Mouse (Mus musculus): Measurements from ENCODE around the gene Mef2c.

Gene Mef2c

GRCm38 (mm10) chr13:83524902-83525715 is 21.3 kb downstream of the Mef2c start:
- DNase-seq (ENCODE audit: low spot score) = peak; percentile 24

- DNase-seq (ENCODE audit: low spot score) = no peak
Observed at GRCm38 (mm10) chr13:83525716-83526005, 21.8 kb downstream of the Mef2c start.

DNA sequence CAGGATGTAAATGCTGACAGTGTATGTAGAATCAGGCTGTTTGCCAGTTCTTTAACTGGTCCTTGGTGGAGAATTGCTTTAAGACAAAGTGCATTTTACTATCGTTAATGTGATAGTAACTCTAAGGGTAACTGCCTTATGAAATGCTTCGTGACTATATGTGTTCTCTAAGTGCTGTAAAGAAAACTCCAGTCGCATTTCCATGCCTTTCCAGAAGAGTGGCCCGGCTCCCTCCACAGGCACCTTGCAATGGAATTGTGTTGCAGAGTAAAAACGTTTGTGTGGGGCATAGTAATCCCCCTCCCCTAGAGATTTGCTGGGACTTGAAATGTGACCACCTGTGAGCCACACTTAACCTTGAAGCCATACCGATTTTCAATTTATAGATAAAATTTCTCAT is 22.2 kb downstream of the Mef2c start:
- DNase-seq (ENCODE audit: low spot score) = no peak

- no peak for DNase-seq (ENCODE audit: low spot score)
Observed at GRCm38 (mm10) chr13:83527921-83528320, 24.1 kb downstream of the Mef2c start.

GRCm38 (mm10) chr13:83529729-83530314 is 26.0 kb downstream of the Mef2c start:
- DNase-seq (ENCODE audit: low spot score) = no peak

- no peak for DNase-seq (ENCODE audit: low spot score)
Observed at GRCm38 (mm10) chr13:83530889-83531288, 27.1 kb downstream of the Mef2c start.

GRCm38 (mm10) chr13:83531968-83532591 is 28.2 kb downstream of the Mef2c start:
- peak; percentile 32 for DNase-seq (ENCODE audit: low spot score)

DNA sequence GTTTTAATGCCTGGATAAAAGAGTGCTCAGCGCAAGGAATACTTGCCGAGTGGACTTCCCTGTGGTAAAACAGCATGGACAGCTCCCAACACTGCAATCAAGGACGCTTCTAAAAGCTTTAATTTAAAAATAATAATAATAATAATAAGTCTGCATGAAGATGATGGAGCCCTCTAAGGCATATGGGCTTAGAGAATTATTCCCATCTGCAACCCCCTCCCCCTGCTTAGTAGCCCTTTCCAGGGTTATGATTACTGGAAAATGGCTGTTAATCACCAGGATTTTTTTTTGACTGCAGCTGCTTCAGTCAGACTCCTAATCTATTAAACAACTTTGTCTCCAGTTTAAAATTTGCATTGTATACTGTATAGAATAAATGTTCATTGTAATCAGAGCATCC is 32.5 kb downstream of the Mef2c start:
- no peak for DNase-seq (ENCODE audit: low spot score)

DNA sequence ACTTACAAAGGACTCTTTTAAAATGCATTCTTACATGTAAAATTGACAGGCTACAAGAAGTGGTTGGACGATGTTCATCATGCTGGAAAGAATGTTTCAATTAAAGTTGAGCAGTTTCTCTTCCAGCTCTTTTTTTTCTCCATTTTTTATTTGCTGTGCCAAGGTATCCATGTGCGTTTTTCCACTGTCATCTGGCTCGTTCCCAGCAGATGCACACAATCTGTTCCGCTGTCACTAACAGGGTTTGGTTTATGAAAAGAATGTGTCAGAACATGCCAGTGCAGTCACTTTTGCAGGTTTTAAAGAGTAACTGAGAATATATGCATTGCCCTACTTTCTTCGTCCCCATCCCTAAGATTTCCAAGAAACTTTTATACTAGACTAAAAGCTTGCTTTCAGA is 33.3 kb downstream of the Mef2c start:
- no peak for DNase-seq (ENCODE audit: low spot score)

- no peak for DNase-seq (ENCODE audit: low spot score)
Observed at GRCm38 (mm10) chr13:83539921-83540320, 36.1 kb downstream of the Mef2c start.

GRCm38 (mm10) chr13:83542666-83543065 is 38.8 kb downstream of the Mef2c start:
- no peak for DNase-seq (ENCODE audit: low spot score)

GRCm38 (mm10) chr13:83544707-83545106 is 40.9 kb downstream of the Mef2c start:
- no peak for DNase-seq (ENCODE audit: low spot score)

DNA sequence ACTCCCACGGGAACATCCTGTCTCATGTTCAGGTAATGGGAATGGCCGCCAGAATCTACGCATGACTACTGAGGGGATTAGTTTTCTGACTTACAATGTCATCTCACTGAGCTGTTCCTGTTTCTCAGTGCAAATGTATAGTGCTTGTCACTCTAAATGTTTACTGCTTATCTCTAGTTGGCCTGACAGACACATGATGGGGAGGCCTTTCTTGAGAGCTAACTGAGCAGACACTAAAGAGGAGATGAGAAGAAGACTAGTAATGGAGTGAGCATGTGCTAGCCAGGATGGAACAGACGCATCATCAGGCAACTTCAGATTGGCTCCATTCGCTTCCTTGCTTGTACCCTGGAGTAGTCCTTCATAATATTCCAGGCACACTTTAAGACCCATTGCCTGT is 43.0 kb downstream of the Mef2c start:
- no peak for DNase-seq (ENCODE audit: low spot score)

GRCm38 (mm10) chr13:83551259-83551658 is 47.4 kb downstream of the Mef2c start:
- no peak for DNase-seq (ENCODE audit: low spot score)

DNA sequence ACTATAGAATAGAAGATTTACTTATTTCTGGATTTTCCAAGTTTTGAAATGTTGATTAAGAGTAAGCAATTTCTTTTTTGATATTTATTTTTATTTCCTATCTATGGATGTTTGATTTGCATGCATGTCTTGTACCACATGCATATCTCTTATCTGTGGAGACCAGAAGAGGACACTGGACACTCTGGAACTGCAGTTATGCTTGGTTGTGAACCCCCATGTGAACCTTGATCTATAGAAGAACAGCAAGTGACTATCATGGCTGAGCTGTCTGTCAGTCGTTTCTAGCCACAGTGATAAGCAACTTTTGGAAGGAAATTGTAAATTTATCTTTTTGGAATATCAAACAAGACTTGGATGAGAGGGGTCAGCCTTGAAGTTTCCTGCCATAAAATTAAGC is 48.2 kb downstream of the Mef2c start:
- no peak for DNase-seq (ENCODE audit: low spot score)

DNA sequence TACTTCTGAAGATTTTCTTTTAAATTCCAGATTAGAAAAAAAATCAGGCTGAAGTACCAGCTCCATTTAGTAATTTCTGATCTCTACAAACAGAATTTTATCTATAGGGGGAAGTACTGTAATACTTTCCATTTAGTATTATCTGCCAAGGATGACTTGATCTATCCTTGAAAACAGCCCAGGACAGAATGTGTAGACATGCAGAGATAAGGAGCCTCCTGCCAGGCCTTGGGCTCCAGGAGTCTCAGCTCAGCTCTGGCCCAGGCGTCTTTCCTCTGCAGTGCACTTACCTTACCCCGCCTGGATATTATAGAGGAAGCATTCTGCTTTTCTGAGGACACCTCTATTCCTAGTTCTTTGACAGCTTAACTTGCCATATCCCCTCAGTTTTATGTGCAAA is 59.4 kb downstream of the Mef2c start:
- no peak for DNase-seq (ENCODE audit: low spot score)

DNA sequence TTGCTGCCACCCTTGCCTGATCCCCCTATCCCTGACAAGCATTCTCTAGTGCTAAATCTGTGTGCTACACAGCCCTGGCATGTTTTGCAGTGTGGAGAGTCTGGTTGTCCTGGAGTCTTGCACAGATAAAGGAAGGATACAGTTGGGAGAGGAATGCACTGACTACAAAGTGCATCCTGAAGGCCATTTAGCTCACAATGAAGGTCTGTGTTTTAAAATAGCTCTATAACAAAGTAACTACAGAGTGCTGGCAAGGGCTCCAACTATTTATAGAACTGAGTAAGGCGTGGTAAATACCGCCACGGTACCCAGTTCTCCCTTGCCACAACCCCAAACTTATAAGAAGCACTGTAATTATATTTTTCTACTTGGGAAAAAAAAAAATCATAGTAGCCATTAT is 61.9 kb downstream of the Mef2c start:
- DNase-seq (ENCODE audit: low spot score) = no peak

DNA sequence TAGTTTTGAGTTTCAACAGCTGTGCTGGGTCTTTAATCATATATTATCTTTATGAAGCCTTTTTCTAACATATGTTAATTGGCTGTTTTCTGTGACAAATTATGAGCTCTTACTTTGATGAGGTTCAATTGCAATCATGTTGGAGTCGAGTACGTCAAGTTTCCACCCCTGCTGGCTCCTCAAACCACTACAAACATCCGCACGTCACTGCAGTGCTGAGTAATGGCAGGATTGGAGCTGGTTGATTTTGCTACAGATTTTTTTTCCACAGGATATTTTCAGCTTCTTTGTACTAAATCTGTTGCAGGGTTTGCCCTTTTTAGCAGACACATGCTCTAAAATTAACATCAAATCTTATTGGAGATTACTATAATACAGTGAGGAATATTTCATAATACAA is 62.3 kb downstream of the Mef2c start:
- DNase-seq (ENCODE audit: low spot score) = no peak

- peak; percentile 61 for DNase-seq (ENCODE audit: low spot score)
Observed at GRCm38 (mm10) chr13:83566834-83567534, 63.1 kb downstream of the Mef2c start.

GRCm38 (mm10) chr13:83567681-83568080 is 63.8 kb downstream of the Mef2c start:
- no peak for DNase-seq (ENCODE audit: low spot score)

DNA sequence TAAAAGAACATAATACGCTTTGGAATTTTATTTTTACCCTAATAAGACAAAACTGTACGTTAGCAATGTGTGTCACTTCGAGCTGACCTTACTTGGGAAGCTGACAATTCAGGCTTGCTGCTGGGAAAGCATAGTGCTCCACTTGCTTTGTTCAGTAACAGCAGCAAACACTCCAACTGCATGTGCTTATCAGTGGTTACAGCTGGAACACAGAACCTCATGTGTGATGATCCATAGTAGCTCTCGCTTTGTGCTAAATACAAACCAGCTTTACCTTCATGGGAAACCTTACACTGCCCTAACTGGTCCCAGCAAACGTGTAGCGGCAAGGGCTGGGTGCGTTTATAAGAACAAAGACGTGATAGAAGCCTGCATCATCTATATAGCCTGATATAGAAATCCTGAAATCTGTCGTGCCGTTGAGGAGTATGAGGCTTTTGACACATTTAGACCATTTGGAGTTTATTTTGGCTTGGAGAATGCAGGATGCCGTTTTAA is 65.0 kb downstream of the Mef2c start:
- DNase-seq (ENCODE audit: low spot score) = no peak

DNA sequence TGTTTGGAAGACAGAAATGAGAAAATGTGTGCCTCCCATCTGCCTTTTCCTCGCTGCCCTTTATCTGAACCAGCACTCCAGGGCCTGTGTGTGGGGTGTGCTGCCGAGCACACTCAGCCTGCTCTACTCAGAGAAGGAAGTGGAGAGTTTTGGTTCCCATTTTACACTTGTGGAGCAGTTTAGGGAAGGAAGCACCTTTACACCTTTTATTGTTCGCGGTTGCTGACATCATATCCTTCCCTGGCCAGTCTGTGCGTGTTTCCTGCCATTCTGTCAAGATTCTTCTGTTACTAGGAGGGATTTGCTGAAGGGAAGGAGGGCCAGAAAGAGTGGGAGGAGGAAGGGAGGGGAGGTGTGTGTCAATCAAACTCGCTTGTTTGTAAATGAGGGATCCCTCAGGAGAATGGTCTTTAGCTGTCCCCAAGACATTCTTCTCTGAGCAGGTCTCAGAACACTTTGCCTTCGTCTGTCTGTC is 68.2 kb downstream of the Mef2c start:
- peak; percentile 49 for DNase-seq (ENCODE audit: low spot score)

- DNase-seq (ENCODE audit: low spot score) = no peak
Observed at GRCm38 (mm10) chr13:83572469-83572868, 68.6 kb downstream of the Mef2c start.

Data from embryo, embryonic 10.5 days (tissue).